Mouse (Mus musculus) cerebellum, adult 2 months (tissue): ENCODE results near the gene Fgfr2.

Experiments
- CTCF ChIP-seq: fragments of 200-500 bp; IDR thresholded peaks from 2 replicates; pipeline ENCODE4 v1.5.1; 2011; ENCODE audit warnings: low read depth, mild to moderate bottlenecking, control low read depth, low read length, moderate library complexity, borderline replicate concordance; ENCODE audit not compliant: insufficient read depth
- POLR2A ChIP-seq: fragments of 200-500 bp; IDR thresholded peaks from 2 replicates; pipeline ENCODE4 v1.6.1; 2011; ENCODE audit warnings: low read length, control low read depth, borderline replicate concordance; ENCODE audit not compliant: insufficient read depth

DNA sequence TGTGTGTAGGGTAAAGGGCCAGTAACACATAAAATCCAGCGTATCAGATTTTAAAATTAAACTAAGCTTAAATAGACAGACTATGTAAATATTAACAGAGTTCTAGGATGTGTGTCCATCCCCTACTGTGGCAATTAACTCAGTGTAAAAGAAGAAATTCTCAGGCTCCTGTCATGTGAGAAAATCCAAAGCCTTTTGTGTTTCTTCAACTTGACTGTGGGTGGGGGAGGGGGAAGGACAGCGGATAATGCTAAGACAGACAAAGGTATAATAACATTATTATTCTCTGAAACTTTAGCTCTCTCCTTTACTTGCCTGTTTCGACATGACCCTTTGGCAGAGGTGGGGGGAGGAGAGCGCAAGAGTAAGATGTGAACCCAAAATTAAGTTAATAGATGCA lies 50.6 kb downstream of the Fgfr2 start:
- TF ChIP-seq CTCF (no peak), POLR2A (no peak)
